Mouse (Mus musculus): ENCODE results near the gene Igf2bp2. TPM values are rescaled to one million over a fixed set of nuclear protein-coding genes. Genes with fewer than 3 reads are reported as not detected.

Gene Igf2bp2
- polyA plus RNA-seq, 1 experiment from 2014 or later, result 5.2 TPM

- H3K9ac ChIP-seq (replicated peaks), result no peak overlapping the region
- no peak overlapping the region for H3K4me3 ChIP-seq (ENCODE audit: low read depth, low read length)
- DNase-seq, result no peak
- H3K4me1 ChIP-seq (ENCODE audit: insufficient read depth), result no peaks in the 10 kb centered on the region
- no peak overlapping the region for H3K4me2 ChIP-seq (ENCODE audit: low read depth, low read length)
- no peak overlapping the region for H3K27ac ChIP-seq (ENCODE audit: low read depth)
- TF ChIP-seq EP300 (IDR thresholded peaks at IDR 0.05; ENCODE audit: low read depth) (no peak), CTCF (IDR thresholded peaks at IDR 0.05; ENCODE audit: low read depth) (no peak)
- 57% methylated on average over 3 of the region's 3 CpGs for WGBS (ENCODE audit: insufficient replicate concordance)
- no peaks in the 10 kb centered on the region for H3K36me3 ChIP-seq (replicated peaks; ENCODE audit: insufficient read depth, low read length)
- no peaks in the 10 kb centered on the region for H3K9me3 ChIP-seq (ENCODE audit: low read length)
- H3K27me3 ChIP-seq (ENCODE audit: insufficient read depth, low read length), result no peaks in the 10 kb centered on the region
- ATAC-seq, result no peak
These were observed 71.8 kb downstream of the Igf2bp2 start for GRCm38 (mm10) chr16:22091255-22091783.

GRCm38 (mm10) chr16:22085411-22085810 is 77.7 kb downstream of the Igf2bp2 start:
- H3K27me3 ChIP-seq (ENCODE audit: insufficient read depth, low read length), result no peaks in the 10 kb centered on the region
- H3K4me1 ChIP-seq (ENCODE audit: insufficient read depth), result no peaks in the 10 kb centered on the region
- peaks cover 3% of the 10 kb centered on the region; the same call in 1 of the 2 replicates for H3K36me3 ChIP-seq (replicated peaks; ENCODE audit: insufficient read depth, low read length)
- WGBS (ENCODE audit: insufficient replicate concordance), result 76% methylated on average over 4 of the region's 4 CpGs
- H3K9me3 ChIP-seq (ENCODE audit: low read length), result no peaks in the 10 kb centered on the region
- no peak for DNase-seq
- no peak overlapping the region for H3K27ac ChIP-seq (ENCODE audit: low read depth)
- H3K4me2 ChIP-seq (ENCODE audit: low read depth, low read length), result no peak overlapping the region
- no peak overlapping the region for H3K4me3 ChIP-seq (ENCODE audit: low read depth, low read length)
- TF ChIP-seq EP300 (IDR thresholded peaks at IDR 0.05; ENCODE audit: low read depth) (no peak), CTCF (IDR thresholded peaks at IDR 0.05; ENCODE audit: low read depth) (no peak)
- no peak overlapping the region for H3K9ac ChIP-seq (replicated peaks)
- ATAC-seq, result no peak

- Histone ChIP-seq H3K4me2 (ENCODE audit: low read depth, low read length) (no peak overlapping the region), H3K4me1 (ENCODE audit: insufficient read depth) (no peaks in the 10 kb centered on the region), H3K27me3 (ENCODE audit: insufficient read depth, low read length) (no peaks in the 10 kb centered on the region), H3K9me3 (ENCODE audit: low read length) (no peaks in the 10 kb centered on the region), H3K27ac (ENCODE audit: low read depth) (no peak overlapping the region), H3K36me3 (replicated peaks; ENCODE audit: insufficient read depth, low read length) (peaks cover 5% of the 10 kb centered on the region; the same call in 1 of the 2 replicates), H3K9ac (replicated peaks) (no peak overlapping the region), H3K4me3 (ENCODE audit: low read depth, low read length) (no peak overlapping the region)
- DNase-seq, result no peak
- 80% methylated on average over 12 of the region's 12 CpGs for WGBS (ENCODE audit: insufficient replicate concordance)
- TF ChIP-seq EP300 (IDR thresholded peaks at IDR 0.05; ENCODE audit: low read depth) (no peak), CTCF (IDR thresholded peaks at IDR 0.05; ENCODE audit: low read depth) (no peak)
- no peak for ATAC-seq
These were observed 82.9 kb downstream of the Igf2bp2 start for GRCm38 (mm10) chr16:22080125-22080710.

GRCm38 (mm10) chr16:22076620-22076941 is 86.5 kb downstream of the Igf2bp2 start:
- H3K9me3 ChIP-seq (ENCODE audit: low read length), result no peaks in the 10 kb centered on the region
- 63% methylated on average over 4 of the region's 4 CpGs for WGBS (ENCODE audit: insufficient replicate concordance)
- no peak overlapping the region for H3K27ac ChIP-seq (ENCODE audit: low read depth)
- ATAC-seq (no peak), DNase-seq (no peak)
- H3K4me2 ChIP-seq (ENCODE audit: low read depth, low read length), result no peak overlapping the region
- TF ChIP-seq EP300 (IDR thresholded peaks at IDR 0.05; ENCODE audit: low read depth) (no peak), CTCF (IDR thresholded peaks at IDR 0.05; ENCODE audit: low read depth) (no peak)
- no peak overlapping the region for H3K9ac ChIP-seq (replicated peaks)
- peaks cover 5% of the 10 kb centered on the region; the same call in 1 of the 2 replicates for H3K36me3 ChIP-seq (replicated peaks; ENCODE audit: insufficient read depth, low read length)
- H3K4me3 ChIP-seq (ENCODE audit: low read depth, low read length), result no peak overlapping the region
- H3K27me3 ChIP-seq (ENCODE audit: insufficient read depth, low read length), result no peaks in the 10 kb centered on the region
- H3K4me1 ChIP-seq (ENCODE audit: insufficient read depth), result no peaks in the 10 kb centered on the region

- WGBS (ENCODE audit: insufficient replicate concordance), result 41% methylated on average over 5 of the region's 5 CpGs
These were observed 87.1 kb downstream of the Igf2bp2 start for GRCm38 (mm10) chr16:22075829-22076619.

GRCm38 (mm10) chr16:22075067-22075466 is 88.0 kb downstream of the Igf2bp2 start:
- Histone ChIP-seq H3K9ac (replicated peaks) (no peak overlapping the region), H3K9me3 (ENCODE audit: low read length) (no peaks in the 10 kb centered on the region), H3K27ac (ENCODE audit: low read depth) (no peak overlapping the region), H3K4me1 (ENCODE audit: insufficient read depth) (no peaks in the 10 kb centered on the region), H3K27me3 (ENCODE audit: insufficient read depth, low read length) (no peaks in the 10 kb centered on the region), H3K36me3 (replicated peaks; ENCODE audit: insufficient read depth, low read length) (peaks cover 4% of the 10 kb centered on the region; the same call in 1 of the 2 replicates), H3K4me2 (ENCODE audit: low read depth, low read length) (no peak overlapping the region), H3K4me3 (ENCODE audit: low read depth, low read length) (no peak overlapping the region)
- no peak for ATAC-seq
- TF ChIP-seq EP300 (IDR thresholded peaks at IDR 0.05; ENCODE audit: low read depth), result no peak
- no peak for TF ChIP-seq CTCF (IDR thresholded peaks at IDR 0.05; ENCODE audit: low read depth)
- no peak for DNase-seq
- WGBS (ENCODE audit: insufficient replicate concordance), result 78% methylated on average over 6 of the region's 6 CpGs

More at GRCm38 (mm10) chr16:22075829-22076619, 87.1 kb downstream of the Igf2bp2 start:
- DNase-seq (no peak), ATAC-seq (no peak)
- no peak overlapping the region for H3K4me3 ChIP-seq (ENCODE audit: low read depth, low read length)
- H3K4me2 ChIP-seq (ENCODE audit: low read depth, low read length), result no peak overlapping the region
- H3K27ac ChIP-seq (ENCODE audit: low read depth), result no peak overlapping the region
- TF ChIP-seq CTCF (IDR thresholded peaks at IDR 0.05; ENCODE audit: low read depth) (no peak), EP300 (IDR thresholded peaks at IDR 0.05; ENCODE audit: low read depth) (no peak)
- H3K27me3 ChIP-seq (ENCODE audit: insufficient read depth, low read length), result no peaks in the 10 kb centered on the region
- H3K4me1 ChIP-seq (ENCODE audit: insufficient read depth), result no peaks in the 10 kb centered on the region
- H3K36me3 ChIP-seq (replicated peaks; ENCODE audit: insufficient read depth, low read length), result peaks cover 5% of the 10 kb centered on the region; the same call in 1 of the 2 replicates
- no peaks in the 10 kb centered on the region for H3K9me3 ChIP-seq (ENCODE audit: low read length)
- H3K9ac ChIP-seq (replicated peaks), result no peak overlapping the region

Measured in liver, postnatal 0 days (tissue).